Mouse (Mus musculus) embryonic fibroblast, embryonic 13.5 days (primary cell): ENCODE measurements around the gene Crot.

Experiments
- CTCF ChIP-seq: IDR thresholded peaks from 2 replicates; pipeline ENCODE4 v1.5.1; 2011; ENCODE audit warnings: mild to moderate bottlenecking, control low read depth, low read length, moderate library complexity, borderline replicate concordance; ENCODE audit not compliant: insufficient read depth
- POLR2A ChIP-seq: IDR thresholded peaks from 2 replicates; pipeline ENCODE4 v1.6.1; 2011; ENCODE audit warnings: low read depth, mild to moderate bottlenecking, control low read depth, low read length, moderate library complexity

DNA sequence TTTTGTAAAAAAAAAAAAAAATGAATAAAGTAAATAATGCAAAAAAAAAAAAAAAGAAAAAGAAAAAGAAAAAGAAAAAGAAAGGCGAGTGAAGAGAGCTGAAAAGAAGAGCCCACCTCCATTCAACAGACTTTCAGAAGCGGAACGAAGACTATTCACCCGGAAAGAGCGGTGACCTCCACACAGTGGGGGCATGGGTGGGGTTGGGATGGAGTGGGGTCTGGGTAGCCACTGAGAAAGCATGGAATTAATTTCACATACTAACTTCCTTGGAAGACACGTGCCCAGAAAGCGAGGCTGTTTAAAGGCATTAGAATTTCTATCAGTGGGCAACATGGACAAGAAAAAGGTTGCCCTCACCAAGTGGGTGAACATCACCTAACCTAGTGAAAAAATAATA is 24.8 kb downstream of the Crot start:
- TF ChIP-seq POLR2A = no peak
- no peak for TF ChIP-seq CTCF
